In the genomic region with DNA sequence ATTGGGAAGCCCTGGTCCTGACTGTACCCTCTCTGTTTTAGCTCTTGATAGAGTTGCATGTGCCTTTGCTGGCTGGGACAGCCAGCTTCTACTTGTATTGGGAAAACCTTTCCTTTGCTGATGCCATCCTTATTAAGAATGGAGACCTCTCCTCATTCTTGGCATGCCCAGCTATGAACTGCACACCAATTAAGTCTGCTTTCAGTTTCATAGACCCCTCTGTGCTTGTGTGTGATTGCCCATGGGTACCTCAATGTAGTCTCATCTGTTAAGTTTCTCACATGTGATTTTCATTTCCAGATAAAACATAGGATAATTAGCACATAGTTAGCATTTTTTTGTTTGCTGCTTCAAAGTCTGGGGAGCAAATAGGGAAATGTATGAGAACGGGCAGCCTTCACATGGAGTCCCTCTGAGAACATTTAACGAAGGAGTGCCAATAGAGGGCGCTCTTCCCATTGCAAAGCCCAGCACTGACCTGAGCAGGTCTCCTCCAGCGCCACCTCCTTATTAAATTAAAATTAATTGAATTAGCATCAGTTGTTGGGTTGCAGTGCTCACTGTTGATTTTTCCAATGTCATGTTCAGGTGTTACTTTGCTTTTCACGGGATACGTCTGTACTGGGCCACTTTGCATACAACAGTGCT, we compare ENCODE assay signal across 8 mouse cellular contexts.
DNase-seq lines count a peak whose midpoint lies in the region; ATAC-seq and TF ChIP-seq lines count a peak whose summit lies in the region.

No protein-coding gene starts in this region.

- H3K27ac ChIP-seq in heart, adult 2 months = no peak overlapping the region
- no peak overlapping the region for H3K27ac ChIP-seq in limb, embryonic 13.5 days
- no peak overlapping the region for H3K27ac ChIP-seq in midbrain, embryonic 16.5 days (ENCODE audit: low read length)

- no peak overlapping the region for H3K4me2 ChIP-seq in limb, embryonic 13.5 days (replicated peaks)
- no peak overlapping the region for H3K4me2 ChIP-seq in midbrain, embryonic 16.5 days (ENCODE audit: low read length)

- peak; percentile 71; the same call in 1 of the 2 replicates for TF ChIP-seq EP300 in heart, adult 2 months (IDR thresholded peaks at IDR 0.05; ENCODE audit: insufficient read depth, low read depth, low read length)

- H3K4me3 ChIP-seq in heart, adult 2 months = no peak overlapping the region
- no peak overlapping the region for H3K4me3 ChIP-seq in limb, embryonic 13.5 days
- no peak overlapping the region for H3K4me3 ChIP-seq in midbrain, embryonic 16.5 days (ENCODE audit: low read depth, low read length)

- H3K9me3 ChIP-seq in limb, embryonic 13.5 days = no peaks in the 10 kb centered on the region
- no peaks in the 10 kb centered on the region for H3K9me3 ChIP-seq in midbrain, embryonic 16.5 days (replicated peaks; ENCODE audit: control insufficient read depth, low read length, poor library complexity, severe bottlenecking)

- no peaks in the 10 kb centered on the region for H3K36me3 ChIP-seq in heart, adult 2 months (ENCODE audit: control insufficient read depth, insufficient read depth, low read length)
- H3K36me3 ChIP-seq in limb, embryonic 13.5 days = peaks cover 18% of the 10 kb centered on the region; the same call in 1 of the 2 replicates
- H3K36me3 ChIP-seq in midbrain, embryonic 16.5 days (ENCODE audit: control insufficient read depth, insufficient read depth, low read length) = peaks cover 13% of the 10 kb centered on the region

- no peak overlapping the region for H3K9ac ChIP-seq in heart, adult 2 months (ENCODE audit: low read depth, low read length)
- H3K9ac ChIP-seq in limb, embryonic 13.5 days = no peak overlapping the region
- no peak overlapping the region for H3K9ac ChIP-seq in midbrain, embryonic 16.5 days (ENCODE audit: low read depth, low read length)

- no peaks in the 10 kb centered on the region for H3K79me2 ChIP-seq in heart, adult 2 months (replicated peaks; ENCODE audit: control insufficient read depth, insufficient read depth, low read length)

- peak; percentile 92 for TF ChIP-seq CTCF in heart, adult 2 months (IDR thresholded peaks at IDR 0.05)

- DNase-seq in 3134 (ENCODE audit: extremely low read depth, insufficient read length, low spot score) = peak; percentile 8
- DNase-seq in adrenal gland, adult 18-20 months (ENCODE audit: low spot score in 2 of 2) = peak; percentile 55 to 64
- peak; percentile 75 for DNase-seq in embryo, embryonic 10 days (ENCODE audit: low spot score)
- DNase-seq in heart, adult 2 months = peak; percentile 58 to 60
- peak; percentile 31 to 56 for DNase-seq in kidney, adult 8-10 months
- DNase-seq in spleen, adult 18-20 months = peak; percentile 8 to 60

- no peaks in the 10 kb centered on the region for H3K27me3 ChIP-seq in heart, adult 2 months (ENCODE audit: control insufficient read depth, insufficient read depth, low read length)
- no peaks in the 10 kb centered on the region for H3K27me3 ChIP-seq in limb, embryonic 13.5 days
- no peaks in the 10 kb centered on the region for H3K27me3 ChIP-seq in midbrain, embryonic 16.5 days (ENCODE audit: control insufficient read depth, insufficient read depth, low read depth, low read length)

- intact Hi-C loops in heart, adult 2 months (cut with DNase I) = loop anchor here (1.0 to 2.0 kb wide), 3 partner anchors 77 to 242 kb away; a partner anchor contains a TSS

- WGBS in heart, adult 2 months = 16% methylated on average over 6 of the region's 6 CpGs
- 26% methylated on average over 6 of the region's 6 CpGs for WGBS in limb, embryonic 13.5 days
- 31% methylated on average over 6 of the region's 6 CpGs for WGBS in midbrain, embryonic 16.5 days

- no peak for TF ChIP-seq POLR2A in heart, adult 2 months (IDR thresholded peaks at IDR 0.05; ENCODE audit: insufficient read depth, low read depth, low read length)

- H3K4me1 ChIP-seq in heart, adult 2 months (ENCODE audit: control insufficient read depth, insufficient read depth, low read length) = no peaks in the 10 kb centered on the region
- no peaks in the 10 kb centered on the region for H3K4me1 ChIP-seq in limb, embryonic 13.5 days
- H3K4me1 ChIP-seq in midbrain, embryonic 16.5 days (ENCODE audit: control insufficient read depth, insufficient read depth, low read length) = no peaks in the 10 kb centered on the region; the same call in 1 of the 2 replicates

- ATAC-seq in limb, embryonic 13.5 days (ENCODE audit: low FRiP score, low read depth) = peak; percentile 73; the same call in 1 of the 2 replicates
- peak; percentile 90 for ATAC-seq in midbrain, embryonic 16.5 days

Comparison
In these comparisons a context has a peak if more than half of its experiments do, and no peak if none do; other contexts are left out.
1. DNase-seq: peak in every context shown above with its lines; median percentile 75 in embryo, embryonic 10 days; 60 in adrenal gland, adult 18-20 months; 59 in heart, adult 2 months; 44 in kidney, adult 8-10 months; 34 in spleen, adult 18-20 months; 8 in 3134.